Mouse (Mus musculus) ES-Bruce4 (cell line): Measurements from ENCODE around the gene Tescl. TPM values are rescaled to one million over a fixed set of nuclear protein-coding genes. Genes with fewer than 3 reads are reported as not detected.

ENCODE experiments used
- H3K27ac ChIP-seq: 2 replicates; pipeline ENCODE4 v1.5.1; 2012; ENCODE audit warnings: low read length, inconsistent platforms; ENCODE audit not compliant: insufficient read depth
- H3K27me3 ChIP-seq: 2 replicates; pipeline ENCODE4 v1.6.1; 2012; ENCODE audit warnings: mild to moderate bottlenecking, low read length, inconsistent platforms; ENCODE audit not compliant: control insufficient read depth, poor library complexity, insufficient read depth, severe bottlenecking
- H3K36me3 ChIP-seq: 2 replicates; pipeline ENCODE4 v1.6.1; 2012; ENCODE audit warnings: inconsistent platforms, mild to moderate bottlenecking, low read length, moderate library complexity; ENCODE audit not compliant: control insufficient read depth, poor library complexity, insufficient read depth, severe bottlenecking
- H3K4me1 ChIP-seq: one replicate; pipeline ENCODE4 v1.8.1; 2011; ENCODE audit warnings: low read length; ENCODE audit not compliant: control insufficient read depth, insufficient read depth
- H3K4me3 ChIP-seq: 2 replicates; pipeline ENCODE4 v1.5.1; 2011; ENCODE audit warnings: low read depth, mild to moderate bottlenecking, low read length
- H3K9ac ChIP-seq: 2 replicates; pipeline ENCODE4 v1.6.1; 2012; ENCODE audit warnings: low read depth, mild to moderate bottlenecking, inconsistent platforms; ENCODE audit not compliant: poor library complexity, severe bottlenecking
- H3K9me3 ChIP-seq: replicated peaks from 2 replicates; pipeline ENCODE4 v1.6.1; 2012; ENCODE audit warnings: mild to moderate bottlenecking, low read length, inconsistent platforms; ENCODE audit not compliant: control insufficient read depth, poor library complexity, insufficient read depth, severe bottlenecking
- CTCF ChIP-seq: IDR thresholded peaks from one replicate; pipeline ENCODE4 v1.8.1; 2011; ENCODE audit warnings: low read depth, low read length
- EP300 ChIP-seq: IDR thresholded peaks from 2 replicates; pipeline ENCODE4 v1.6.1; 2011; ENCODE audit warnings: low read depth, low read length; ENCODE audit not compliant: insufficient read depth
- POLR2A ChIP-seq: IDR thresholded peaks from one replicate; pipeline ENCODE4 v1.8.1; 2011; ENCODE audit warnings: low read length; ENCODE audit not compliant: insufficient read depth
- polyA plus RNA-seq: library from polyadenylated mRNA; stranded (reverse); fragments of >200 nt; gene quantifications from 2 replicates; pipeline ENCODE4 v1.2.4, GENCODE M21; 2011; ENCODE audit warnings: low read depth; ENCODE audit not compliant: missing spikeins, insufficient read depth, insufficient read length

Tescl gene
- not detected in 2 replicates for polyA plus RNA-seq

DNA sequence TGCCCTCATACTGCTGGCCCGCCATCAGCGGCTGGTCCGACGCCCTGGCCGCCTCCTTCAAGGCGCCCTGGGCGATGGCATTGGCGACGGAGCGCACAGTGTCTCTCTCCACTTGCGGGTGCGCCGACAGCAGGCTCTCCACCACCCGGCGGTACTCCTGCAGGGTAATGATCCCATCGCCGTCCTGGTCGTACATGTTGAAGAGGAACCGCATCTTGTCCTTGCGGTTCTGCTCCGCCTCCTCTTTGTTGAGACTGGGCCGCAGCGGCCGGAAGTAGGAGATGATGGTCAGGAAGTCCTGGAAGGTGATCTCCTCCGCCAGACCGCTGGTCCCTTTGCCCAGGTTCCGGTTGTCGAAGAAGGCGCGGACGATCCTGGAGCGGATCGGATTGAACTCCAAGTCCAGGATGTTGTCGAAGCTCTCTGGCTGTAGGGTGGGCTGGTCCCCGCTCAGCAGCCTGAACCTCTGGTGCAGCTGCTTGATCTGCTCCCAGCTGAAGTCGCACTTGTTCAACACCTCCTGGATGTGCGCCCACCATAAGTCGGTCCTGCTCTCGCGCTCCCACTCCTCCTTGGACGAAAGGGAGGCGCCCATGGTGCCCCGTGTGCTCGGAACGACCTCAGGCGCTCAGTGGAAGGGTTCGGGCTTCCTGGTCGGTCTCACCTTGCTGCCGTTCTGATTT, at the start of gene Tescl:
TSS of gene Tescl (minus strand) at position 633 of the 683 bp plus-strand sequence.
- no peaks in the 10 kb centered on the region for H3K36me3 ChIP-seq
- no peak within 1 kb of the TSS for H3K27ac ChIP-seq
- 0 out of 2 replicates have a peak, but pooled peaks cover 2% of the 10 kb centered on the region for H3K27me3 ChIP-seq
- peak within 1 kb of the TSS; percentile 37 for H3K9ac ChIP-seq
- no peaks in the 10 kb centered on the region for H3K4me1 ChIP-seq
- no peaks in the 10 kb centered on the region for H3K9me3 ChIP-seq
- TF ChIP-seq EP300 (no peak), POLR2A (peak; percentile 38)
- H3K4me3 ChIP-seq, result peak within 1 kb of the TSS; percentile 76

DNA sequence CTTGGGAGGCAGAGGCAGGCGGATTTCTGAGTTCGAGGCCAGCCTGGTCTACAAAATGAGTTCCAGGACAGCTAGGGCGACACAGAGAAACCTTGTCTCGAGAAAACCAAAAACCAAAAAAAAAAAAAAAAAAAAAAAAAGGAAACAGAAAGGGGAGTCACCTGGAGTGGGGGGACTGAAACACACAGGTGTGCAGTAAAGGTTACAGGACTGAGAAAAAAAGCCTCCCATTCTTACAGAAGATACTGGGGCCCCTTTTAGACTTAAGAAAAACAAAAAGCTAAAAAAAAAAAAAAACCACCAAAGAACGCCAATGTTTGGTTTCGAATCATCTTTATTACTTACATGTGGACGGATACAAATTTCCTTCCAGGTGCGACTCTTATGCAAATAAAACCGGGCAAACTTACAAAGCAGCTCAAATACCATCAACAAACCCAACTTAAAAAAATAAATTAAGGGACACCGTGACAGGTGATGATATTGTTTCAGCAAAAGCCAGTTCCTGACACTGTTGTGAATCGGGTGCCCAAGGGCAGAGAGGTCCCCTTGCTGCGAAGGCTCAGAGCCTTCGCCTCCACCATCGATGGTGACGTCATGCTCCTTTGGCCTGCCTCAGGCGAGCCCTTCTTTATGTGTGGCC, 49.1 kb upstream of the Tescl start:
- Histone ChIP-seq H3K9me3 (no peaks in the 10 kb centered on the region), H3K9ac (no peak overlapping the region), H3K36me3 (no peaks in the 10 kb centered on the region), H3K27me3 (no peaks in the 10 kb centered on the region), H3K27ac (no peak overlapping the region), H3K4me1 (no peaks in the 10 kb centered on the region), H3K4me3 (no peak overlapping the region)
- TF ChIP-seq EP300 (no peak), CTCF (no peak), POLR2A (no peak)

DNA sequence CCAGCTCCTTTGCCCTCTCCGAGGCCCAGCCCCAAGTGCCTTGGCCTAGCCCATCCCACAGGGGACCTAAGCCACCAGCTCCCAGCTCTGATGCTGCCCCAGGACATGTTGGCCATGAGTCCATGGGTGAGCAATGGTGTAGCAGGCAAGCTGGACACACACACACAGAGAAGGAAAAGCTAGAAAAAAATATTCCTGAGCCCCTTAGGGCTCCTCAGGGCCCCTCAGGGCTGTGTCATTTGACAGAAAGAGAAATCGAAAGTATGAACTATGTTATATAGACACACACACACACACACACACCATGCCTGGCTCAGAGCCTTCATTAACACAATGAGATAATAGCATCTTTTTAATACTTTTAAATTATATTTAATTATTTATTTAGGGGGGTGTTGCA, 46.6 kb upstream of the Tescl start:
- Histone ChIP-seq H3K9ac (no peak overlapping the region), H3K36me3 (no peaks in the 10 kb centered on the region), H3K9me3 (no peaks in the 10 kb centered on the region), H3K4me3 (no peak overlapping the region), H3K27me3 (no peaks in the 10 kb centered on the region), H3K27ac (no peak overlapping the region), H3K4me1 (no peaks in the 10 kb centered on the region)
- TF ChIP-seq EP300, result no peak
- TF ChIP-seq CTCF, result no peak
- no peak for TF ChIP-seq POLR2A

DNA sequence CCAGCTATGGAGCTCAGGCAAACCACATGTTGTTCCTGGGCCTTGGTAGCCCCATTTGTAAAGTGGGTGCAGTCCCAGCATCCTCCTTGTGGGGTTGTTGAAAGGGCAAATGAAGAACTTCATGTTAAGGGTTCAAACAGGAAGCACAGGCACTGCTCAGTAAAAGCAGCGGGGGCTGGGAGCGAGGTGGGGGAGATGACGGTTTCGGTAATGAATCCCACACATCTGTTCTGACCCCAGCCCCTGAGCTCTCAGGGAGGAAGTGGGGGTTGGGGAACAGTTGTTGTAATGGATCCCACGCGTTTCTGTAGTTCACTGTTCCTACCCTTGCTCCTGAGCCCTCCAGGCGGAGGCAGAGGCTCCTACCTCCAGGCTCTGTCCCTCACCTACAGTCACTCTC, 46.2 kb upstream of the Tescl start:
- no peak overlapping the region for H3K4me3 ChIP-seq

DNA sequence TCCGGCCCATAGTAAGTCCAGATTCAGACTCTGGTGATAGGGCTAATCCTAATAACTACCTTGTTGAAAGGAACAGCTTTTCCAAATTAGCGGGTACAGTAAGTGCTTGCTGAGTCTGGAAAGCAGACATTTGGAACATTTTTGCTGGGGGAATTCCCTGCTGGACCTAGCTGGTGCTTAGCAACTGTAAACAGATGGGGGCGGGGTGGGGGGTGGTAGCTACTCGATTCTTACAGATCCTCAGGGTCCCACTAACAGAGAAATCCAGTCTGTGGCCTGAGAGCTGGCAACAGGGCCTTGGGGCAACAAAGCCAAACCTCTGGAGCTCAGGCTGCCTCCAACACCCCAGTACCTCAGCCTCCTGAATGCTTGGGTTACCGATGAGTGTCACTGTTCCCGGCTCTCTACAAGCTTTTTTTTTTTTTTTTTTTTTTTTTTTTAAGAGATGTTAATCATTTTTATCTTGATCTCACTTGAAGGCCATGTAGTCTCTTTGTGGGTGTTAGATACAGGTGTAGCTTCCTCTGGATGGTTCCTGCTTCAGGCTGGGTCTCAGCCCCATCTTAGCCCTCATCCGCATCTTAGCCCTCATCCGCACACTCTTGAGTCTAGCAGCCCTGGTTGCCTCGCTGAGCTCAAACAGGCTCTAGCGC, 44.4 kb upstream of the Tescl start:
- no peak overlapping the region for H3K4me3 ChIP-seq
- no peaks in the 10 kb centered on the region for H3K4me1 ChIP-seq
- peak overlapping the region; percentile 51; the same call in 1 of the 2 replicates for H3K9ac ChIP-seq
- no peaks in the 10 kb centered on the region for H3K27me3 ChIP-seq
- TF ChIP-seq CTCF (no peak), EP300 (no peak), POLR2A (no peak)
- no peak overlapping the region for H3K27ac ChIP-seq
- H3K36me3 ChIP-seq, result no peaks in the 10 kb centered on the region
- H3K9me3 ChIP-seq, result no peaks in the 10 kb centered on the region

More for the DNA sequence above, 46.2 kb upstream of the Tescl start:
- H3K36me3 ChIP-seq, result no peaks in the 10 kb centered on the region
- H3K27me3 ChIP-seq, result no peaks in the 10 kb centered on the region
- H3K4me1 ChIP-seq, result no peaks in the 10 kb centered on the region
- no peak for TF ChIP-seq CTCF
- TF ChIP-seq EP300, result no peak
- no peak for TF ChIP-seq POLR2A
- H3K27ac ChIP-seq, result no peak overlapping the region
- no peak overlapping the region for H3K9ac ChIP-seq
- no peaks in the 10 kb centered on the region for H3K9me3 ChIP-seq
